Comparison of ENCODE assay signal across 21 mouse cellular contexts in genomic region chr9:118767008-118767407, GRCm38 (mm10).
A peak's percentile ranks its signal among the peaks of the same experiment; 100 is the strongest.
DNase-seq lines count a peak whose midpoint lies in the region; ATAC-seq and TF ChIP-seq lines count a peak whose summit lies in the region.
"Had no signal": no experiment of that assay in that cellular context is flagged by ENCODE, and none has a peak within 500 bp of the region (broad histone marks: within the 10 kb centered on the region; RNA-seq: fewer than 3 reads in every experiment).

No protein-coding gene starts in this region.

- H3K4me2 ChIP-seq in hindbrain, postnatal 0 days (ENCODE audit: low read depth, low read length), result no peak overlapping the region
- H3K4me2 ChIP-seq in midbrain, embryonic 16.5 days (ENCODE audit: low read length), result no peak overlapping the region
- H3K4me2 ChIP-seq: embryonic facial prominence, embryonic 12.5 days; forebrain, embryonic 15.5 days; intestine, embryonic 15.5 days had no signal

- TF ChIP-seq CTCF in hindbrain, postnatal 0 days (IDR thresholded peaks at IDR 0.05; ENCODE audit: low read depth), result no peak

- ATAC-seq in hindbrain, postnatal 0 days, result peak; percentile 40; the same call in 1 of the 2 replicates
- no peak for ATAC-seq in midbrain, embryonic 16.5 days
- ATAC-seq: CD4-positive, CD25-positive, alpha-beta regulatory T cell, adult 4 months; forebrain, embryonic 15.5 days; intestine, embryonic 15.5 days had no signal

- H3K27ac ChIP-seq in hindbrain, postnatal 0 days, result no peak overlapping the region
- H3K27ac ChIP-seq in hindbrain, embryonic 10.5 days, result no peak overlapping the region
- H3K27ac ChIP-seq in embryonic facial prominence, embryonic 10.5 days (replicated peaks), result peak overlapping the region; percentile 69; the same call in 1 of the 2 replicates
- no peak overlapping the region for H3K27ac ChIP-seq in midbrain, embryonic 16.5 days (ENCODE audit: low read length)
- H3K27ac ChIP-seq: embryonic facial prominence, embryonic 12.5 days; forebrain, embryonic 15.5 days; heart, embryonic 10.5 days; intestine, embryonic 15.5 days had no signal

- H3K27me3 ChIP-seq in hindbrain, postnatal 0 days (ENCODE audit: insufficient read depth, low read length), result no peaks in the 10 kb centered on the region
- no peaks in the 10 kb centered on the region for H3K27me3 ChIP-seq in hindbrain, embryonic 10.5 days (ENCODE audit: insufficient read depth, poor library complexity, severe bottlenecking)
- no peaks in the 10 kb centered on the region for H3K27me3 ChIP-seq in embryonic facial prominence, embryonic 10.5 days (replicated peaks; ENCODE audit: low read depth, poor library complexity, severe bottlenecking)
- H3K27me3 ChIP-seq in midbrain, embryonic 16.5 days (ENCODE audit: control insufficient read depth, insufficient read depth, low read depth, low read length), result no peaks in the 10 kb centered on the region
- H3K27me3 ChIP-seq: embryonic facial prominence, embryonic 12.5 days; forebrain, embryonic 15.5 days; intestine, embryonic 15.5 days had no signal

- peaks cover 16% of the 10 kb centered on the region for H3K4me1 ChIP-seq in hindbrain, postnatal 0 days (ENCODE audit: insufficient read depth, low read length)
- peaks cover 61% of the 10 kb centered on the region for H3K4me1 ChIP-seq in hindbrain, embryonic 10.5 days (replicated peaks)
- H3K4me1 ChIP-seq in embryonic facial prominence, embryonic 10.5 days, result peaks cover 88% of the 10 kb centered on the region
- no peaks in the 10 kb centered on the region for H3K4me1 ChIP-seq in midbrain, embryonic 16.5 days (ENCODE audit: control insufficient read depth, insufficient read depth, low read length)

- H3K36me3 ChIP-seq in hindbrain, postnatal 0 days (ENCODE audit: insufficient read depth, low read length), result no peaks in the 10 kb centered on the region
- H3K36me3 ChIP-seq in hindbrain, embryonic 10.5 days, result no peaks in the 10 kb centered on the region
- peaks cover 8% of the 10 kb centered on the region; the same call in 1 of the 2 replicates for H3K36me3 ChIP-seq in embryonic facial prominence, embryonic 10.5 days (replicated peaks)
- no peaks in the 10 kb centered on the region for H3K36me3 ChIP-seq in midbrain, embryonic 16.5 days (ENCODE audit: control insufficient read depth, insufficient read depth, low read length)
- H3K36me3 ChIP-seq: embryonic facial prominence, embryonic 12.5 days; forebrain, embryonic 15.5 days; G1E; intestine, embryonic 15.5 days had no signal

- no peaks in the 10 kb centered on the region for H3K9me3 ChIP-seq in hindbrain, postnatal 0 days (ENCODE audit: low read length)
- no peaks in the 10 kb centered on the region for H3K9me3 ChIP-seq in hindbrain, embryonic 10.5 days
- no peaks in the 10 kb centered on the region for H3K9me3 ChIP-seq in embryonic facial prominence, embryonic 10.5 days
- H3K9me3 ChIP-seq in midbrain, embryonic 16.5 days (replicated peaks; ENCODE audit: control insufficient read depth, low read length, poor library complexity, severe bottlenecking), result no peaks in the 10 kb centered on the region
- H3K9me3 ChIP-seq: embryonic facial prominence, embryonic 12.5 days; forebrain, embryonic 15.5 days; heart, embryonic 10.5 days; intestine, embryonic 15.5 days had no signal

- no peak overlapping the region for H3K9ac ChIP-seq in hindbrain, postnatal 0 days (replicated peaks; ENCODE audit: low read length)
- H3K9ac ChIP-seq in midbrain, embryonic 16.5 days (ENCODE audit: low read depth, low read length), result no peak overlapping the region
- H3K9ac ChIP-seq: embryonic facial prominence, embryonic 12.5 days; forebrain, embryonic 15.5 days; intestine, embryonic 15.5 days had no signal

- no peak overlapping the region for H3K4me3 ChIP-seq in hindbrain, postnatal 0 days (ENCODE audit: low read length)
- H3K4me3 ChIP-seq in hindbrain, embryonic 10.5 days, result no peak overlapping the region
- H3K4me3 ChIP-seq in embryonic facial prominence, embryonic 10.5 days, result no peak overlapping the region
- no peak overlapping the region for H3K4me3 ChIP-seq in midbrain, embryonic 16.5 days (ENCODE audit: low read depth, low read length)
- H3K4me3 ChIP-seq: embryonic facial prominence, embryonic 12.5 days; forebrain, embryonic 15.5 days; heart, embryonic 10.5 days; intestine, embryonic 15.5 days had no signal

- 68% methylated on average over 7 of the region's 7 CpGs for WGBS in hindbrain, postnatal 0 days
- WGBS in hindbrain, embryonic 10.5 days, result 68% methylated on average over 7 of the region's 7 CpGs
- WGBS in embryonic facial prominence, embryonic 10.5 days, result 57% methylated on average over 7 of the region's 7 CpGs
- WGBS in midbrain, embryonic 16.5 days, result 91% methylated on average over 7 of the region's 7 CpGs

- peak; percentile 40 for DNase-seq in hindbrain, postnatal 0 days (ENCODE audit: low spot score)
- no peak for DNase-seq in hindbrain, embryonic 10.5 days (ENCODE audit: low spot score)
- DNase-seq in adrenal gland, adult 2 months, result peak; percentile 76
- peak; percentile 60 for DNase-seq in adrenal gland, postnatal 10 days
- no peak for DNase-seq in embryonic facial prominence, embryonic 10.5 days (ENCODE audit: low spot score)
- no peak for DNase-seq in ovary, postnatal 10 days (ENCODE audit: low spot score)
- DNase-seq: B cell, adult 2 months; cerebellum, adult 11 months; cerebellum, adult 8-10 months; cerebellum, postnatal 14 days; embryo, embryonic 11 days; heart, postnatal 10 days; heart, postnatal 4 days; kidney, adult 18-20 months had no signal

Comparison
In these comparisons a context has a peak if more than half of its experiments do, and no peak if none do; other contexts are left out.
1. DNase-seq: peak in hindbrain, postnatal 0 days (single experiment), adrenal gland, adult 2 months (single experiment) and adrenal gland, postnatal 10 days (single experiment); none in hindbrain, embryonic 10.5 days (single experiment), embryonic facial prominence, embryonic 10.5 days (single experiment) and ovary, postnatal 10 days (single experiment).